Mouse (Mus musculus) right cerebral cortex, adult 2 months (tissue): ENCODE results near the gene Mia.

Experiments used
- DNase-seq, 2 experiments: peaks; one replicate each; pipeline ENCODE4 v3.0.0; 2021 to 2022; ENCODE audit warnings: low spot score in 2 of 2

Mia gene

DNA sequence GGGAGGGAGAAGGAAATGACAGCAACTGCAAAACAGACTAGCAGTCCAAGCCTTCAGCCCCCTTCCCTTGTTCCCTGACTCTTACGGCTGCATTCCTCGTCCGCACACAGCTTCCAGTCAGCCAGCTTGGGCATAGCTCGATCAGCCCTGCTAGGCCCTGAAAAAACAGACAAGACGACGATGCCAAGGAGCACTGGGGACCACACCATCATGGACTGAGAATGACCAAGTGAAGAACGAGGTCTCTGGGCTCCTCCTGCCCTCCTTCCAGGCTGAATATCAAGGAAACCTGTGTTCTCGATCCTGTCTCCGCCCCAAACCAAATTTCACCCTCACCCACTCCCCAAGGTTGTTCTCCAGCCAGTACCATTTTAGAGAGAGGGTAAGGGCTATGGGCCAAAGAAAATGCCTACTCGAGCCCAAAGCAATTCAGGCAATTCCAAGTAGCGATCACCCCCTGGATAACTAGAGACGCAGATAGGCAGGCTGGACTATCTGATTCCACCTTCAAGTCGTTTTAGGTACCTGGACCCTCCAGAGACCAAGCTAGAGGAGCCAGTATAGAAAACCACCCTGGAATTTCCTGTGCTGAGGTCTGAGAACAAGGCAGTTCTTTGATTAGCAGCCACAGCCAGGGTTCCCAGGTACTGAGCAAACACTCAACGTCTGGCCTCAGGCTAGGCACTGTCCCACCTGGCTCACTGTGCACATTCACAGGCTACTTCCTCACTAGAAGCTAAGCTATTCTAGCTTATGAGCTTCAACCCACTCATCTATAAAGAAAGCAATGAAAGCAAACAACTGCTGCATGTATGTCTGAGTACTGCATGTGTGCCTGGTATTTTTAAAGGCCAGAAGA lies at the start of gene Mia, which contains the start of gene Gm21983:
TSS of gene Mia (minus strand) at position 321 of the 859 bp plus-strand sequence.
TSS of gene Gm21983 (minus strand) at position 250 of the 859 bp plus-strand sequence.
- DNase-seq = no peak

GRCm38 (mm10) chr7:27228865-27229264 lies 47.9 kb upstream of the Mia start:
- no peak for DNase-seq

GRCm38 (mm10) chr7:27228281-27228821 lies 47.4 kb upstream of the Mia start, which contains the start of gene Itpkc:
Itpkc (minus strand) TSS chr7:27228661.
- DNase-seq = peak; percentile 88 to 94

DNA sequence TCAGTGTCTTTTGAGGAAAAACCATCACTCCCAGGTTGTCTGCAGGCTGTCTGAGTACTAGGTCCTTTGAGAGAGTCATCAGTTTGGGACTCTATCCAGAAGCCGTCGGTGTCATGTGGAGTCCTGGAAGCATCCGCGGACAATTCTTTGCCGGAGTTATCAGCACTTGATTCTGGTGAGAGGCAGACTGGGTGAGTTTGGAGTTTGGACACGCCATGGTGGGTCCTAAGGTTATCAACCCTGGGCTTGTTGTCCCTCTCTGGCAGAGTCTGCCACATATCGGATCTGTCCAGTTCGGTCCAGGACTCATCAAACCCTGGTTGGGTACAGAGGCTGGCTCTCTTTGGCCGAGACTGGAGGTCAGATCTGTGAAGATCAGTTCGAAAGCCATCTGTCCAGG lies 46.7 kb upstream of the Mia start:
- peak in 1 of 2 experiments; percentile 20 for DNase-seq

GRCm38 (mm10) chr7:27227276-27227675 lies 46.3 kb upstream of the Mia start:
- DNase-seq = no peak

DNA sequence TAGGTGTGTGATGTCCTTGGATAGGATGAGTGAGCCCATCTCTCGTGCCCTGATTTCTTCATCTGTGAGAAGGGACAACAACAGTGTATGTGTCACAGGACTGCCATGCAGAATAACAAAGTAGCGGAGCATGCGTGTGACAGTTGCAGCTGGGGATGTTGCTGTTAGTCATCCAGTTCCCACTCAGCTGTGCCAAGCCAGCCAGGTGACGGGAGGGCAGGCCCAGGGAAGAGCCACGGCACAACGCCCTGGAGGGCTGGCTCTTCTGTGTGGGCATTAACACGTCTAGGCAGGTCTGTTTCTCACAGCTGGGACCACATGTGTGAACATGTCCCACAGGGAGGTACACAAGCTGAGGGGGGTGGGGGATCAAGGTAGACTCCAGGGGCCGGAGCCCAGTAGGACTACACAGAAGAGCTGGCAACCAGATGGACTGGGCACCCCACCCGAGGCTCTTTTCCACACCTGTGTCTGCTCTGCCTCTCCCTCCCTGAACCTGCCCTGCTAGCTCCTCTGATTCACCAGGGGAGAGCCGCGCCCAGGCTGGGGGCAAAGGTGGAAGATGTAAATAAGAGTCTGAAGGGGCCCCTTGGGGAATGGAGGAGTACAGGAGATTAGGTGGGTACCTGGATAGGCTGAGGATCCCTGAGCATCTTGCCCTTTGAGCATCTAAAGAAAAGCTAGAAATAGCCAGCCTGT lies 44.1 kb upstream of the Mia start:
- peak; percentile 55 to 60 for DNase-seq

GRCm38 (mm10) chr7:27222538-27222937 lies 41.6 kb upstream of the Mia start:
- no peak for DNase-seq

GRCm38 (mm10) chr7:27221939-27222338 lies 41.0 kb upstream of the Mia start:
- no peak for DNase-seq

DNA sequence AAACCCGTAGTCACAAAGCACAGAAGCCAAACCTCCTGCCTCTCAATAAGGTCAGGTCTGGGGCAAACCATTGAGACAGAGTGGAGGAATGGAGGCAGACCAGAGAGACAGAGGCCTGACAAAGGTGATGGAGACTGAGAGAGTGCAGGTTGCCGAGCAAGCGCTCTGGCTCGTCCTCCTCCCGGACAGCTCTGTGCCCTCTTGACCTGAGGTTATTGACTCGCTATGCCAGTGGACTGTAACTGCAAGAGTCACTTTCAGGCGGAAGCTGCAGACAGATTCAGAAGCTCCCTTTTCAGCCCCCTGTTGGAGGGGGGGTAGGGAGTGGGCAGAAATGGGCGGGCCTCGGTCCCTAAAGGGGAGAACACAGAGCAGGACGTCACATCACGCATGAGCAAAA lies 39.0 kb upstream of the Mia start:
- DNase-seq = no peak

DNA sequence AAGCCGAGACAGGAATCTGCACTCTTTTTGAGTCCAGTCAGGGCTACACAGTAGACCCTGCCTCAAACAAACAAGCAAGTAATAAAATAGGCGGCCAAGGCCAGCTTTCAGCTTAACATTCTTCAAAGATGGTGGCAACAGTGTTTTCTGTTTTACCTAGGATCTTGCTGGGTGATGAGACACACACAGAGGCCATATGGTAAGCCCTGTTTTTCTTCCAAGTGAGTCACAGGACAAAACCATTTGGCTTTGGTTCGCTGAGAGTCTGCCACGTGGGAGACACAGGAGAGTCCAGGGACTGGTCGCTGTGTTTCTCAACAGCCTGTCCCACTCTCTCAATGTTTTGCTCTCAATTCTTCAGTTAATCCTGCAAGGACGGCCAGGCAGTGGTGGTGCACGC lies 37.6 kb upstream of the Mia start:
- no peak for DNase-seq

DNA sequence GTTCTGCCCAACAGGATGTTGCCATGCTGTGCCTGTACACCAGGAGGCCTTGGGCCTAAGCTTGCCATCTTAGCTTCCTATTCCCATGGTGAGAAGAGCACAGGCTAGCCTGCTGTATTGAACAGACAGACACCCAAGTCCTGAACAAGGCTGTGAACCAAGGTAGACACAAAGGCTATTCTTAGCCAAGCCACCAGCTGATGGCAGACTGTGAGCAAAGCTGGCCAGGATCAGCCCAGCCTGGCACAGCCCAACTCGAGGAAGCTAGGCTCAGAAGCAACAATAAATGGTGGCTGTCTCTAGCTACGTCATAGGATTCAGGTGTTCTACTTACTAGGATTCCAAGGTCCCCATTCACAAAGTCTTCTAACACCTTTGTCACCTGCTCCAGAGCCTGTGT lies 31.7 kb upstream of the Mia start:
- DNase-seq = no peak

- DNase-seq = no peak
These were observed 22.9 kb upstream of the Mia start for GRCm38 (mm10) chr7:27203730-27204449.

DNA sequence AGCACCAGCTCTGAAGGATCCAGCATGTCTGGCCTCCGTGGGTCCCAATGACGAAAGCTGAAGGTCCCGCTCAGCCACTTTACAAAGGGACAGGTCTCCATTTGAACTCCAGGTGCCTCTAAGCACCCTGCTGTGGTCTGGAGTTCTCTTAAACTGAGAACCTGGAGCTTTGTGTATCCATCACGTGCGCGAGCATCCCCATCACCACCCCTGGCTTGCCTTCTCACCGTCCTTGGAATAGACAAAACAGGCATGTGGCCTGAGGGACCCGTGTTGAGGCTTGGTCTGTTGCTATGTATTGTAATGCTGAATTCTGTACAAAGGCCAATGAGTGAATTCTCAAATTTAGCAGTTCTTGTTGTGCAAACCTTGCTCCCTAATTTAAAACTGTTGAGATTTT lies 17.8 kb upstream of the Mia start:
- DNase-seq = no peak

GRCm38 (mm10) chr7:27198355-27198754 lies 17.4 kb upstream of the Mia start:
- DNase-seq = no peak

- no peak for DNase-seq
These were observed 16.7 kb upstream of the Mia start for GRCm38 (mm10) chr7:27197634-27198033.

DNA sequence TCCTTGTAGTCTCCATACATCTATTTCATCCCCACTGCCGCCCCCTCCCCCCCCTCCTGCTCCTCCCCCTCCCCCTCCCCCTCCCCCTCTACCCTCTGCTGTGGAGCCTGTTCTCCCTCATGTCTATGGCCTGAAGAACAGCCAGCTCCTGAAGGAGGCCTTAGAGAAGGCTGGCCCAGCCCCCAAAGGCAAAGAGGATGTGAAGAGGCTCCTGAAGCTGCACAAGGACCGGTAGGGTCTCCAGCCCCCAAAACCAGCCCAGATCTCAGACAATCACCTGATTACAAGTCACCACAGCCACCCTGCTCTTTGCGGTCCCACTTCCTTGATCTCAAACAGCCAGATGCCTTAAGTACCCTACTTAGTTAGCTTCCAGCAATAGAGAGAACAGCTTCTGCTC lies 16.2 kb upstream of the Mia start:
- DNase-seq = no peak

GRCm38 (mm10) chr7:27195681-27196611 lies 15.0 kb upstream of the Mia start, which contains the start of the genes BC024978 and Snrpa:
BC024978 (plus strand) TSS chr7:27195781.
Snrpa (minus strand) TSS chr7:27196271.
- DNase-seq = peak; percentile 97 to 98

DNA sequence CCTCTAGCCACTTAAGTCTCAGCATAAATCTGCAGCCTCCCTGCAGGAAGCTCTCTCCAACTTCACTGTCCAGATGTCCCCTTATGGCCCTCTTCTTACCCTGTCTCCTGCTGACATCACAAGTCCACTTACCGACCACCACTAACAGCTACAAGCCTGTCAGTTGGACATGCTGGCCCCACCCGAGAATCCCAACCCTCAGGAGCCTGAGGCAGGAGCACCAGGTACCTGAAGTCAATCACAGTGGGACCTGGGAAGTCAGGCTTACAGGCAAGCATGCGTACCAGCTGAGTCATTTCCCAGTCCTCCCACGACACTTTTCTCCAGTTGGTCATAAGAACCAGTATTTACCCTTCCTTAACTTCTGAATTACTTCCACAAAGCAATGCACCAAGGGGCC lies 12.8 kb upstream of the Mia start:
- DNase-seq = no peak

DNA sequence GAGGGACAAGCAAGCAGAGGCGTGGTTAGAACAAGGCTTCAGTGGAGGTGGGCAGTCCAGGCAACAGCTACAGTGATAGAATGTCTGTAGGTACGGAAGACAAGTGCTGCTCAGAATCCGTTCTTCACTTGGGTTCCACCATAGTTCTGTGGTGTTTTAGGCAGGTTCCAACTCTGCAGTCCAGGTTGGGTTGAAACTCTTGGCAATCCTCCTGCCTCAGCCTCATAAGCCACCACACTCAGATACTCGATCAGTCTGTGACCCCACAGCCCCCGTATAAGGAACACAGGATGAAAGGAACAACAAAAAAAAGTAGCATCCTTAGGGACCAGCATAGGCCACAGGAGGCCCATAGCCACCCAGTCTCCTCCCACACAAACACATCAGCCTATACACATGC lies 11.5 kb upstream of the Mia start:
- DNase-seq = no peak

DNA sequence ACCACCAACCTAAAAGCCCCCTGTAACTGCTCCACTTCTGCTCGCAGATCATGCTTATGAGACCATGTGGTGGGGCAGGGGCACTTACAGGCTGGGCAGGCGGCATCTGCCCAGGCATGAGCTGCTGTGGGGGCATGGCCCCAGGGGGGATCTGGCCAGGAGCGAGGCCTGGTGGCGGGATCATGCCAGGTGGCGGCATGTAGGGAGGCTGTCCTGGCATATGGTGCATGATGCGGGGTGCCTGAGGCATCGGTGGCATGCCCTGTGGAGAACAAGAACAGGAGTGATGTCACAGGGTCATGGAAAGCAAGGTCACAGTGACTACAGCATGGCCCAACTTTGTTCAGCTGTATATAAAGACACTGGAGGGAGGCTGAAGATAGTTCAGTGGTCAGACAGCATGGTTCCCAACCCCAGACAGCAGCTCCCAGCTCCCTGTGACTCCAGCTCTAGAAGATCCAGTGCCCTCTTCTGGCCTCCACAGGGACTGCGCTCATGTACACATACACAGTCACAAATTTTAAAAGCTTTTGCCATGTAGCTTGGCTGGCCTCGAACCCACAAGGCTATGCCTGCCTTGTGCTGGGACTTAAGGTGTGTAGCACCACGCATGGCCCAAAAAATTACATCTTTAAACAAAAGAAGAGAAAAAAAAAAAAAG lies 8.4 kb upstream of the Mia start:
- no peak for DNase-seq
